Mouse (Mus musculus) hindbrain, embryonic 15.5 days (tissue): ENCODE measurements at regions not wholly inside any gene's neighbourhood (a gene's known extent, or its start where the extent isn't known, plus 50 kb on each side); places are given as distances from the start of the nearest gene placed in this dataset.

Experiments
- ATAC-seq: fragments of 200-750 bp; cut with Nextera tagmentation; 2 replicates; pipeline ENCODE4 v1.8.0; 2017; ENCODE audit warnings: low read depth, moderate number of reproducible peaks, moderate TSS enrichment; ENCODE audit not compliant: low FRiP score
- H3K27ac ChIP-seq: fragments of 300-500 bp; sonication (generic); replicated peaks from 2 replicates; pipeline ENCODE4 v1.5.1; 2015; ENCODE audit warnings: mild to moderate bottlenecking, inconsistent platforms
- H3K27me3 ChIP-seq: fragments of 300-500 bp; sonication (generic); 2 replicates; pipeline ENCODE4 v1.6.1; 2015; ENCODE audit warnings: control low read depth, inconsistent platforms
- H3K36me3 ChIP-seq: fragments of 300-500 bp; sonication (generic); 2 replicates; pipeline ENCODE4 v1.6.1; 2015; ENCODE audit warnings: control low read depth, inconsistent platforms
- H3K4me1 ChIP-seq: fragments of 300-500 bp; sonication (generic); replicated peaks from 2 replicates; pipeline ENCODE4 v1.6.1; 2015; ENCODE audit warnings: control low read depth, inconsistent platforms
- H3K4me2 ChIP-seq: fragments of 300-500 bp; sonication (generic); 2 replicates; pipeline ENCODE4 v1.6.1; 2015; ENCODE audit warnings: moderate library complexity, mild to moderate bottlenecking, inconsistent platforms
- H3K4me3 ChIP-seq: fragments of 300-500 bp; sonication (generic); 2 replicates; pipeline ENCODE4 v1.5.1; 2015; ENCODE audit warnings: mild to moderate bottlenecking, inconsistent platforms
- H3K9ac ChIP-seq: fragments of 300-500 bp; sonication (generic); 2 replicates; pipeline ENCODE4 v1.6.1; 2015; ENCODE audit warnings: inconsistent platforms
- H3K9me3 ChIP-seq: fragments of 300-500 bp; sonication (generic); 2 replicates; pipeline ENCODE4 v1.6.1; 2016; ENCODE audit warnings: control low read depth, inconsistent platforms
- WGBS: fragments of 180-500 bp; shearing (Covaris S2); methylation state at CpG from one replicate; pipeline ENCODE4 v1.1.7; 2015; 5-methylcytosine and 5-hydroxymethylcytosine counted together

GRCm38 (mm10) chr3:100773237-100773636, 52.0 kb upstream of the Vtcn1 start:
- WGBS: 77% methylated on average over 6 of the region's 6 CpGs
- no peak for ATAC-seq

GRCm38 (mm10) chr3:100771363-100771762, 53.9 kb upstream of the Vtcn1 start:
- Histone ChIP-seq H3K4me2 (no peak overlapping the region), H3K36me3 (no peaks in the 10 kb centered on the region), H3K9me3 (no peaks in the 10 kb centered on the region), H3K4me1 (peaks cover 6% of the 10 kb centered on the region), H3K4me3 (no peak overlapping the region), H3K9ac (no peak overlapping the region), H3K27me3 (no peaks in the 10 kb centered on the region), H3K27ac (no peak overlapping the region)
- 87% methylated on average over 4 of the region's 4 CpGs for WGBS
- ATAC-seq: no peak

More at GRCm38 (mm10) chr3:100773237-100773636, 52.0 kb upstream of the Vtcn1 start:
- H3K27ac ChIP-seq: no peak overlapping the region
- no peak overlapping the region for H3K4me3 ChIP-seq
- peaks cover 4% of the 10 kb centered on the region for H3K4me1 ChIP-seq
- no peaks in the 10 kb centered on the region for H3K36me3 ChIP-seq
- H3K9me3 ChIP-seq: no peaks in the 10 kb centered on the region
- H3K9ac ChIP-seq: no peak overlapping the region
- no peaks in the 10 kb centered on the region for H3K27me3 ChIP-seq
- no peak overlapping the region for H3K4me2 ChIP-seq

GRCm38 (mm10) chr3:100770841-100771240, 54.4 kb upstream of the Vtcn1 start:
- Histone ChIP-seq H3K4me2 (no peak overlapping the region), H3K4me1 (peaks cover 6% of the 10 kb centered on the region), H3K36me3 (no peaks in the 10 kb centered on the region), H3K27ac (no peak overlapping the region), H3K9me3 (no peaks in the 10 kb centered on the region), H3K9ac (no peak overlapping the region), H3K4me3 (no peak overlapping the region), H3K27me3 (no peaks in the 10 kb centered on the region)
- 90% methylated on average over 3 of the region's 3 CpGs for WGBS
- ATAC-seq: no peak

GRCm38 (mm10) chr3:100769146-100769545, 56.1 kb upstream of the Vtcn1 start:
- Histone ChIP-seq H3K4me2 (no peak overlapping the region), H3K27me3 (no peaks in the 10 kb centered on the region), H3K9ac (no peak overlapping the region), H3K9me3 (no peaks in the 10 kb centered on the region), H3K4me3 (no peak overlapping the region), H3K27ac (no peak overlapping the region), H3K4me1 (peaks cover 6% of the 10 kb centered on the region), H3K36me3 (no peaks in the 10 kb centered on the region)
- 91% methylated on average over 4 of the region's 4 CpGs for WGBS
- ATAC-seq: no peak

GRCm38 (mm10) chr3:100768170-100768624, 57.1 kb upstream of the Vtcn1 start:
- peak overlapping the region; percentile 41 for H3K4me2 ChIP-seq
- no peaks in the 10 kb centered on the region for H3K27me3 ChIP-seq
- 8% methylated on average over 6 of the region's 15 CpGs for WGBS
- peaks cover 6% of the 10 kb centered on the region for H3K4me1 ChIP-seq
- no peak overlapping the region for H3K4me3 ChIP-seq
- no peaks in the 10 kb centered on the region for H3K36me3 ChIP-seq
- H3K27ac ChIP-seq: peak overlapping the region; percentile 70
- no peak overlapping the region for H3K9ac ChIP-seq
- peak; percentile 69; the same call in 1 of the 2 replicates for ATAC-seq
- H3K9me3 ChIP-seq: no peaks in the 10 kb centered on the region

- H3K9ac ChIP-seq: no peak overlapping the region
- no peaks in the 10 kb centered on the region for H3K36me3 ChIP-seq
- no peak overlapping the region for H3K27ac ChIP-seq
- ATAC-seq: no peak
- peaks cover 6% of the 10 kb centered on the region for H3K4me1 ChIP-seq
- H3K4me2 ChIP-seq: no peak overlapping the region
- no peaks in the 10 kb centered on the region for H3K27me3 ChIP-seq
- no peak overlapping the region for H3K4me3 ChIP-seq
- no peaks in the 10 kb centered on the region for H3K9me3 ChIP-seq
- 84% methylated on average over 7 of the region's 7 CpGs for WGBS
Observed at GRCm38 (mm10) chr3:100765323-100765722, 59.9 kb upstream of the Vtcn1 start.

GRCm38 (mm10) chr3:100762895-100763294, 62.4 kb upstream of the Vtcn1 start:
- H3K27me3 ChIP-seq: no peaks in the 10 kb centered on the region
- ATAC-seq: no peak

GRCm38 (mm10) chr3:100759091-100759941, 65.9 kb upstream of the Vtcn1 start:
- no peaks in the 10 kb centered on the region for H3K9me3 ChIP-seq
- no peak overlapping the region for H3K9ac ChIP-seq
- H3K27me3 ChIP-seq: no peaks in the 10 kb centered on the region
- H3K27ac ChIP-seq: no peak overlapping the region
- no peaks in the 10 kb centered on the region for H3K36me3 ChIP-seq
- no peak for ATAC-seq
- WGBS: 77% methylated on average over 3 of the region's 3 CpGs
- no peaks in the 10 kb centered on the region for H3K4me1 ChIP-seq
- no peak overlapping the region for H3K4me3 ChIP-seq
- H3K4me2 ChIP-seq: no peak overlapping the region

More at GRCm38 (mm10) chr3:100762895-100763294, 62.4 kb upstream of the Vtcn1 start:
- no peak overlapping the region for H3K27ac ChIP-seq
- H3K9ac ChIP-seq: no peak overlapping the region
- H3K4me1 ChIP-seq: no peaks in the 10 kb centered on the region; the same call in 1 of the 2 replicates
- H3K36me3 ChIP-seq: no peaks in the 10 kb centered on the region
- H3K4me2 ChIP-seq: no peak overlapping the region
- H3K4me3 ChIP-seq: no peak overlapping the region
- no peaks in the 10 kb centered on the region for H3K9me3 ChIP-seq

GRCm38 (mm10) chr3:100754677-100755076, 69.4 kb upstream of the Man1a2 start:
- H3K36me3 ChIP-seq: no peaks in the 10 kb centered on the region
- no peaks in the 10 kb centered on the region for H3K27me3 ChIP-seq
- no peak overlapping the region for H3K27ac ChIP-seq
- no peak for ATAC-seq
- H3K4me2 ChIP-seq: no peak overlapping the region
- 68% methylated on average over 1 of the region's 1 CpGs for WGBS
- no peak overlapping the region for H3K9ac ChIP-seq
- H3K4me3 ChIP-seq: no peak overlapping the region
- no peaks in the 10 kb centered on the region for H3K9me3 ChIP-seq
- no peaks in the 10 kb centered on the region for H3K4me1 ChIP-seq

- no peaks in the 10 kb centered on the region for H3K36me3 ChIP-seq
- no peak overlapping the region for H3K9ac ChIP-seq
- no peak overlapping the region for H3K4me2 ChIP-seq
- WGBS: 80% methylated on average over 1 of the region's 1 CpGs
- 0 out of 2 replicates have a peak, but pooled peaks have one; percentile 10 for ATAC-seq
- peaks cover 8% of the 10 kb centered on the region; the same call in 1 of the 2 replicates for H3K4me1 ChIP-seq
- no peaks in the 10 kb centered on the region for H3K27me3 ChIP-seq
- H3K9me3 ChIP-seq: no peaks in the 10 kb centered on the region
- H3K27ac ChIP-seq: no peak overlapping the region
- H3K4me3 ChIP-seq: no peak overlapping the region
Observed at GRCm38 (mm10) chr3:100751211-100751610, 65.9 kb upstream of the Man1a2 start.

GRCm38 (mm10) chr3:100748727-100749126, 63.4 kb upstream of the Man1a2 start:
- no peak for ATAC-seq

GRCm38 (mm10) chr3:100748309-100748691, 63.0 kb upstream of the Man1a2 start:
- Histone ChIP-seq H3K9ac (no peak overlapping the region), H3K4me2 (no peak overlapping the region), H3K36me3 (no peaks in the 10 kb centered on the region), H3K4me3 (no peak overlapping the region), H3K9me3 (no peaks in the 10 kb centered on the region), H3K27me3 (no peaks in the 10 kb centered on the region), H3K4me1 (peaks cover 8% of the 10 kb centered on the region; the same call in 1 of the 2 replicates), H3K27ac (no peak overlapping the region)
- no peak for ATAC-seq
- WGBS: 88% methylated on average over 2 of the region's 2 CpGs

More at GRCm38 (mm10) chr3:100748727-100749126, 63.4 kb upstream of the Man1a2 start:
- Histone ChIP-seq H3K27me3 (no peaks in the 10 kb centered on the region), H3K4me3 (no peak overlapping the region), H3K27ac (no peak overlapping the region), H3K4me2 (no peak overlapping the region), H3K36me3 (no peaks in the 10 kb centered on the region), H3K9me3 (no peaks in the 10 kb centered on the region), H3K4me1 (peaks cover 8% of the 10 kb centered on the region; the same call in 1 of the 2 replicates), H3K9ac (no peak overlapping the region)
- 83% methylated on average over 6 of the region's 6 CpGs for WGBS
